Mouse (Mus musculus) liver, embryonic 15.5 days (tissue): Measurements from ENCODE around the gene Mospd3. TPM values are rescaled to one million over a fixed set of nuclear protein-coding genes. Genes with fewer than 3 reads are reported as not detected.
"Not testable (repeated sequence)": the region's sequence is repeated elsewhere in the genome, so short reads cannot be mapped to it uniquely, and the experiment has no call there.

ENCODE experiments used
- ATAC-seq: fragments of 200-750 bp; cut with Nextera tagmentation; 2 replicates; pipeline ENCODE4 v1.8.0; 2017; ENCODE audit warnings: moderate number of reproducible peaks, mild to moderate bottlenecking, moderate library complexity; ENCODE audit not compliant: insufficient read depth
- H3K27ac ChIP-seq: fragments of 300-500 bp; sonication (generic); replicated peaks from 2 replicates; pipeline ENCODE4 v1.5.1; 2015; ENCODE audit warnings: mild to moderate bottlenecking, inconsistent platforms
- H3K27me3 ChIP-seq: fragments of 300-500 bp; sonication (generic); 2 replicates; pipeline ENCODE4 v1.6.1; 2015; ENCODE audit warnings: mild to moderate bottlenecking, inconsistent platforms
- H3K36me3 ChIP-seq: fragments of 300-500 bp; sonication (generic); replicated peaks from 2 replicates; pipeline ENCODE4 v1.6.1; 2015; ENCODE audit warnings: moderate library complexity, mild to moderate bottlenecking, inconsistent platforms
- H3K4me1 ChIP-seq: fragments of 300-500 bp; sonication (generic); replicated peaks from 2 replicates; pipeline ENCODE4 v1.6.1; 2015; ENCODE audit warnings: inconsistent platforms
- H3K4me2 ChIP-seq: fragments of 300-500 bp; sonication (generic); 2 replicates; pipeline ENCODE4 v1.6.1; 2015; ENCODE audit warnings: moderate library complexity, mild to moderate bottlenecking, inconsistent platforms
- H3K4me3 ChIP-seq: fragments of 300-500 bp; sonication (generic); replicated peaks from 2 replicates; pipeline ENCODE4 v1.5.1; 2015; ENCODE audit warnings: mild to moderate bottlenecking, inconsistent platforms
- H3K9ac ChIP-seq: fragments of 300-500 bp; sonication (generic); 2 replicates; pipeline ENCODE4 v1.6.1; 2015; ENCODE audit warnings: moderate library complexity, mild to moderate bottlenecking, inconsistent platforms
- H3K9me3 ChIP-seq: fragments of 300-500 bp; sonication (generic); replicated peaks from 2 replicates; pipeline ENCODE4 v1.6.1; 2016; ENCODE audit warnings: inconsistent platforms
- WGBS: fragments of 180-500 bp; shearing (Covaris S2); methylation state at CpG from one replicate; pipeline ENCODE4 v1.1.7; 2015; ENCODE audit warnings: mixed read lengths; ENCODE audit not compliant: insufficient replicate concordance; 5-methylcytosine and 5-hydroxymethylcytosine counted together
- polyA plus RNA-seq: library from polyadenylated mRNA; unstranded; fragments of >200 nt; fragmentation: Nextera tagmentation; extraction: Ambion mirVana; gene quantifications from 2 replicates; pipeline ENCODE4 v1.2.1, GENCODE M21; 2015

Gene Mospd3
- polyA plus RNA-seq, 1 experiment from 2014 or later, result 29.7 TPM

GRCm38 (mm10) chr5:137614921-137615320 is 14.1 kb upstream of the Mospd3 start:
- not testable (repeated sequence) for H3K36me3 ChIP-seq, ATAC-seq, H3K9me3 ChIP-seq

DNA sequence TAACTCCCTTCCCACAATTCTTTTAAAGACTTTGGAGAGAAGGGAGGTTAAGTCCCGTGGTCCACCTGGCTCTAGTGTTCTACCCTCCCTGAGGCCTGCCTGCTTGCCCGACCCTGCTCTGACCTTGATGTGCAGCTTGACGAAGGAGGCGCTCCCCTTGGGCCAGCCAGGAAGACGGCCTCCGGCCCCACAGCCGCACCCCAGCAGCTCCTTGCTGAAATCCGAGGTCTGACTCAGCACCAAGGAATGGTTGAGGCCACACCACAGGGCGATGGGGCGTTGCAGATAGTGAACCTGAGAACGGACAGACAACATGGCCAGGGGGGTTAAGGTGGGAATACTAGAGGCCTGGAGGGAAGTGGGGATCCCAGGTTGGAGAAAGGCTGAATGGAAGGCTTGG is 12.7 kb upstream of the Mospd3 start, which contains the start of gene Pcolce:
Gene Pcolce (minus strand): TSS at position 235 of the 400 bp plus-strand sequence.
- 50% methylated on average over 11 of the region's 11 CpGs for WGBS

More at GRCm38 (mm10) chr5:137614921-137615320, 14.1 kb upstream of the Mospd3 start:
- not testable (repeated sequence) for H3K27ac ChIP-seq, H3K4me2 ChIP-seq, H3K9ac ChIP-seq, H3K4me3 ChIP-seq
- Histone ChIP-seq H3K27me3 (peaks cover 16% of the 10 kb centered on the region), H3K4me1 (peaks cover 20% of the 10 kb centered on the region)
- 87% methylated on average over 2 of the region's 2 CpGs for WGBS

DNA sequence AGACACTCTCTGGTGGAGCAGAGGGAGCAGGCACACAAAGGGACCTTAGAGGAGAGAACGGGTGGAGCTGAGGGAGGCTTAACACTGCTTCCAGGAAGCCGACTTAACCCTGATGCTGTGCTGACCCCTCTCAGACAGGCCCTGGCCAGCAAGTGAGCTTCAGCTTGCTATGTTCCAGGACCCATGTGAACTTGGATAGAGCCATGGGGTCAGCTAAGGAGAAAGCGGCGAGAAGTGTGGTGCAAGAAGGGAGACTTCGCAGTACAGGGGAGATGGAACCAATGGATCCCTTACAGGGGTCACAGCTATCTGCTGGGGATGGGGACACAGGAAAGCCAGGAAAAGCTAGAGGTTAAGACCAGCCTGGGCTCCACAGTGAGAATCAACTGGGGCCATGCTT is 12.2 kb upstream of the Mospd3 start:
- Histone ChIP-seq H3K27me3 (peaks cover 20% of the 10 kb centered on the region), H3K9ac (no peak overlapping the region), H3K27ac (no peak overlapping the region), H3K4me1 (peaks cover 20% of the 10 kb centered on the region), H3K36me3 (no peaks in the 10 kb centered on the region), H3K4me3 (no peak overlapping the region), H3K9me3 (no peaks in the 10 kb centered on the region), H3K4me2 (no peak overlapping the region)
- 76% methylated on average over 5 of the region's 5 CpGs for WGBS
- no peak for ATAC-seq

More for the DNA sequence above, 12.7 kb upstream of the Mospd3 start, which contains the start of gene Pcolce:
- no peak for ATAC-seq
- H3K4me1 ChIP-seq, result peaks cover 20% of the 10 kb centered on the region
- H3K27me3 ChIP-seq, result peaks cover 20% of the 10 kb centered on the region
- no peaks in the 10 kb centered on the region for H3K36me3 ChIP-seq
- no peak within 1 kb of the TSS for H3K27ac ChIP-seq
- no peak within 1 kb of the TSS for H3K4me2 ChIP-seq
- H3K9me3 ChIP-seq, result no peaks in the 10 kb centered on the region
- H3K9ac ChIP-seq, result no peak within 1 kb of the TSS
- H3K4me3 ChIP-seq, result no peak within 1 kb of the TSS

GRCm38 (mm10) chr5:137611245-137611602 is 10.4 kb upstream of the Mospd3 start:
- Histone ChIP-seq H3K9me3 (no peaks in the 10 kb centered on the region), H3K27ac (peak overlapping the region; percentile 33; the same call in 1 of the 2 replicates), H3K4me1 (peaks cover 20% of the 10 kb centered on the region), H3K36me3 (no peaks in the 10 kb centered on the region), H3K27me3 (peaks cover 15% of the 10 kb centered on the region; the same call in 1 of the 2 replicates), H3K4me3 (no peak overlapping the region), H3K4me2 (peak overlapping the region; percentile 4; the same call in 1 of the 2 replicates), H3K9ac (no peak overlapping the region)
- no peak for ATAC-seq
- 31% methylated on average over 6 of the region's 6 CpGs for WGBS

DNA sequence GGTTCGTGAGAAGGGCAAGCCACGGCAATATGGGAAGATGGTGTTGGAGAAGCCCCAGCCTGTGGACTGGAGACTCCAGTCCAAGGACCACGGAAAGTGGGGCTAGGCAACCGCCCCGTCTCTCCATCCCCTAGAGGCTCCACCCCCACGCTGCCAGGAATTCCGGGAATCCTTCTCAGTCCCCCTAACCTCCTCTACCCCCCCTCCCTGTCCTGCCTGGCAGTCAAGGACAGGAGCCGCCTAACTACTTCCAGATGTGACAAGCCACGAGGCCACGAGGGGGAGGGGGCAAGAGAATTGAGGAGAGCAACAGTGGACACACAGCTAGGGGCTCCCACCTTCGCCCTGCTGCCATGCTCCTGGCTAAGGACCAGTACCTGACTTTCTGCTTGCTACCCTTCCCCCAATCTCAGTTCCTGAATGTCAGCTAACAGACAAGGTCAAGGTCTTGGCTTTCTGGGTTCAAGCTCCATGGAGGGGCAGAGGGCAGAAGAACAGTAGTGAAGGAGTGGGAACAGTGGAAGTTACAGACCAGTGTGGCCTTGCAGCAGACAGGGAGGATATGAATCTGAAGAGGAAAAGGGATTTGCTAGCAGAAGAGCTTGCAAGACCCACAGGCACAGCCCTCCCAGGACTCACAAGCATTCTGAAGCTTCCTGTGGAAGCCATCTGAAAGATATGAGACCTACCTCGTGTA is 9.8 kb upstream of the Mospd3 start:
- no peak for ATAC-seq
- H3K36me3 ChIP-seq, result no peaks in the 10 kb centered on the region
- no peak overlapping the region for H3K9ac ChIP-seq
- no peak overlapping the region; the same call in 1 of the 2 replicates for H3K4me3 ChIP-seq
- peak overlapping the region; percentile 4 for H3K4me2 ChIP-seq
- peak overlapping the region; percentile 33; the same call in 1 of the 2 replicates for H3K27ac ChIP-seq
- peaks cover 24% of the 10 kb centered on the region for H3K4me1 ChIP-seq
- no peaks in the 10 kb centered on the region for H3K9me3 ChIP-seq
- H3K27me3 ChIP-seq, result peaks cover 15% of the 10 kb centered on the region; the same call in 1 of the 2 replicates
- WGBS, result 37% methylated on average over 12 of the region's 12 CpGs

GRCm38 (mm10) chr5:137610056-137610455 is 9.2 kb upstream of the Mospd3 start:
- Histone ChIP-seq H3K27ac (no peak overlapping the region), H3K9ac (no peak overlapping the region), H3K36me3 (no peaks in the 10 kb centered on the region), H3K4me3 (no peak overlapping the region; the same call in 1 of the 2 replicates), H3K4me1 (peaks cover 30% of the 10 kb centered on the region), H3K9me3 (no peaks in the 10 kb centered on the region), H3K4me2 (peak overlapping the region; percentile 4), H3K27me3 (peaks cover 15% of the 10 kb centered on the region; the same call in 1 of the 2 replicates)
- ATAC-seq, result no peak
- WGBS, result 70% methylated on average over 4 of the region's 4 CpGs

GRCm38 (mm10) chr5:137609292-137609691 is 8.4 kb upstream of the Mospd3 start:
- peaks cover 15% of the 10 kb centered on the region; the same call in 1 of the 2 replicates for H3K27me3 ChIP-seq
- no peak overlapping the region for H3K27ac ChIP-seq
- no peak overlapping the region for H3K4me3 ChIP-seq
- ATAC-seq, result no peak
- no peaks in the 10 kb centered on the region for H3K36me3 ChIP-seq
- no peaks in the 10 kb centered on the region for H3K9me3 ChIP-seq
- WGBS, result 53% methylated on average over 3 of the region's 3 CpGs
- no peak overlapping the region for H3K9ac ChIP-seq
- H3K4me2 ChIP-seq, result no peak overlapping the region
- H3K4me1 ChIP-seq, result peaks cover 36% of the 10 kb centered on the region

- WGBS, result 49% methylated on average over 23 of the region's 23 CpGs
- Histone ChIP-seq H3K36me3 (no peaks in the 10 kb centered on the region), H3K4me3 (no peak overlapping the region), H3K4me2 (no peak overlapping the region), H3K27ac (no peak overlapping the region), H3K9ac (no peak overlapping the region), H3K27me3 (peaks cover 15% of the 10 kb centered on the region; the same call in 1 of the 2 replicates), H3K4me1 (peaks cover 41% of the 10 kb centered on the region), H3K9me3 (no peaks in the 10 kb centered on the region)
- no peak for ATAC-seq
Observed at GRCm38 (mm10) chr5:137608654-137609190, 7.9 kb upstream of the Mospd3 start.

GRCm38 (mm10) chr5:137607860-137608653 is 7.2 kb upstream of the Mospd3 start:
- H3K4me3 ChIP-seq, result no peak overlapping the region
- ATAC-seq, result no peak
- WGBS, result 43% methylated on average over 26 of the region's 26 CpGs

DNA sequence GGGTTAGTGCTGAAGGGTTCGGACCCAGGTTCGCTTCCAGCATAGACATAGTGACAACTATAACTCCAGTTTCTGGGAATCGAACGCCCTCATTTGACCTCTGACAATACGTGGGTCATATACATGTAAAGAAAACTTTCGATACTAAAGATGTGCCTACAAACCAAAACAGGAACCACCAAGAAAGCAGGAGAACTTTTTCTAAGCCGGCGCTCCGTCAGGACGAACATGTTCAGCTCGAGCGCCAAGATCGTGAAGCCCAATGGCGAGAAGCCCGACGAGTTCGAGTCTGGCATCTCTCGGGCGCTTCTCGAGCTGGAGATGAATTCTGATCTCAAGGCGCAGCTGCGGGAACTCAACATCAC is 489 bp upstream of the Mospd3 start:
- no peaks in the 10 kb centered on the region for H3K27me3 ChIP-seq
- H3K9me3 ChIP-seq, result no peaks in the 10 kb centered on the region
- H3K4me2 ChIP-seq, result peak overlapping the region; percentile 97
- peaks cover 5% of the 10 kb centered on the region; the same call in 1 of the 2 replicates for H3K36me3 ChIP-seq
- H3K4me3 ChIP-seq, result peak overlapping the region; percentile 65
- peak overlapping the region; percentile 69 for H3K9ac ChIP-seq
- H3K4me1 ChIP-seq, result peaks cover 77% of the 10 kb centered on the region
- no peak for ATAC-seq
- under 1% methylated on average over 22 of the region's 22 CpGs for WGBS
- peak overlapping the region; percentile 89 for H3K27ac ChIP-seq

More at GRCm38 (mm10) chr5:137607860-137608653, 7.2 kb upstream of the Mospd3 start:
- no peak overlapping the region for H3K4me2 ChIP-seq
- no peak overlapping the region for H3K9ac ChIP-seq
- peaks cover 15% of the 10 kb centered on the region; the same call in 1 of the 2 replicates for H3K27me3 ChIP-seq
- peaks cover 43% of the 10 kb centered on the region for H3K4me1 ChIP-seq
- H3K9me3 ChIP-seq, result no peaks in the 10 kb centered on the region
- H3K27ac ChIP-seq, result no peak overlapping the region
- H3K36me3 ChIP-seq, result no peaks in the 10 kb centered on the region

DNA sequence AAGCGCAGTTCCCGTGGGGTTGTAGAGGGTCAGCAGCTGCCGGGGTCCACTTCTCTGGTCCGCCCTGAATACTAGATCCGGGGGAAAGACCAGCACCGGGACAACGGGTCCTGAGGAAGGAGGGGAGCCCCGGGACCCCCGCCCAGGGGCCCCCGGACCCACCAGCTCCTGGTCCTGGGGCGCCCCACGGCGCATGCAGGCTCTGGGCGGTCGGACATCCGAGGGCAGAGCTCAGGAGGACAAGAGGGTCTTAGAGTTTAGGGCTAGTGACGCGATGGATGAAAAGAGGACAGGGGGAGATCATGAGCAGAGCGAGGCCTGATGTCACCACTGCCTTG is 608 bp downstream of the Mospd3 start:
- Histone ChIP-seq H3K36me3 (peaks cover 5% of the 10 kb centered on the region; the same call in 1 of the 2 replicates), H3K9ac (peak overlapping the region; percentile 84), H3K9me3 (no peaks in the 10 kb centered on the region), H3K27me3 (no peaks in the 10 kb centered on the region), H3K4me1 (peaks cover 74% of the 10 kb centered on the region), H3K4me2 (peak overlapping the region; percentile 97), H3K27ac (peak overlapping the region; percentile 89), H3K4me3 (peak overlapping the region; percentile 65)
- 1% methylated on average over 19 of the region's 19 CpGs for WGBS
- peak; percentile 35 for ATAC-seq
